Mouse (Mus musculus) c-Kit-positive CD71-negative TER-119-negative erythroid progenitor cells, embryonic 14.5 days (primary cell): ENCODE measurements around the gene Fstl4.

Experiments
- DNase-seq: peaks from one replicate; pipeline ENCODE4 v3.0.0-alpha.2; 2013; ENCODE audit warnings: low read depth

Gene Fstl4

GRCm38 (mm10) chr11:53231836-53232235, 467.4 kb downstream of the Fstl4 start:
- DNase-seq = no peak

- DNase-seq = no peak
These were observed 469.2 kb downstream of the Fstl4 start for GRCm38 (mm10) chr11:53233590-53233989.
